Comparison of ENCODE assay signal across 14 mouse cellular contexts in genomic region chr4:43936749-43937674, GRCm38 (mm10). TPM values are rescaled to one million over a fixed set of nuclear protein-coding genes. Genes with fewer than 3 reads are reported as not detected.
A peak's percentile ranks its signal among the peaks of the same experiment; 100 is the strongest.
DNase-seq lines count a peak whose midpoint lies in the region; ATAC-seq and TF ChIP-seq lines count a peak whose summit lies in the region.
"Had no signal": no experiment of that assay in that cellular context is flagged by ENCODE, and none has a peak within 500 bp of the region (broad histone marks: within the 10 kb centered on the region; RNA-seq: fewer than 3 reads in every experiment).

No protein-coding gene starts in this region.

- TF ChIP-seq CTCF in gastrocnemius, adult 2 months (IDR thresholded peaks at IDR 0.05): no peak
- no peak for TF ChIP-seq CTCF in E14TG2a.4 (conservative IDR thresholded peaks at IDR 0.05; ENCODE audit: low read length)

- no peak overlapping the region; the same call in 1 of the 2 replicates for H3K4me3 ChIP-seq in gastrocnemius, adult 2 months
- H3K4me3 ChIP-seq in E14TG2a.4 (replicated peaks; ENCODE audit: low read length): peak overlapping the region; percentile 26; the same call in 1 of the 2 replicates
- H3K4me3 ChIP-seq: embryonic facial prominence, embryonic 10.5 days; forebrain, embryonic 13.5 days; heart, embryonic 13.5 days; myocyte had no signal

- peaks cover 37% of the 10 kb centered on the region for H3K4me1 ChIP-seq in E14TG2a.4 (replicated peaks; ENCODE audit: low read depth, low read length)
- H3K4me1 ChIP-seq: embryonic facial prominence, embryonic 10.5 days; forebrain, embryonic 13.5 days; heart, embryonic 13.5 days had no signal

- H3K27ac ChIP-seq in gastrocnemius, adult 2 months: peak overlapping the region; percentile 79
- H3K27ac ChIP-seq: embryonic facial prominence, embryonic 10.5 days; forebrain, embryonic 13.5 days; heart, embryonic 13.5 days had no signal

- intact Hi-C loops in gastrocnemius, adult 2 months (cut with DNase I): no loop called here
- intact Hi-C loops in heart, postnatal 36 days (cut with DNase I): no loop called here

- H3K9me3 ChIP-seq in E14TG2a.4 (ENCODE audit: low read length): no peaks in the 10 kb centered on the region
- H3K9me3 ChIP-seq: embryonic facial prominence, embryonic 10.5 days; forebrain, embryonic 13.5 days; heart, embryonic 13.5 days had no signal

- peaks cover 15% of the 10 kb centered on the region; the same call in 1 of the 2 replicates for H3K36me3 ChIP-seq in E14TG2a.4 (ENCODE audit: insufficient read depth, low read length)

- peak; percentile 70 for DNase-seq in gastrocnemius, adult 2 months
- DNase-seq in gastrocnemius, postnatal 4 days (ENCODE audit: low spot score in 2 of 2): no peak
- no peak for DNase-seq in heart, postnatal 36 days
- no peak for DNase-seq in left cerebral cortex, adult 18-20 months (ENCODE audit: low spot score in 2 of 2)
- no peak for DNase-seq in cerebellum, postnatal 10 days
- DNase-seq: kidney, adult 18-20 months had no signal

- H3K27me3 ChIP-seq in E14TG2a.4 (ENCODE audit: insufficient read depth, low read length): no peaks in the 10 kb centered on the region
- H3K27me3 ChIP-seq: forebrain, embryonic 13.5 days; heart, embryonic 13.5 days had no signal

- peak; percentile 84 for ATAC-seq in inflammation-experienced regulatory T-cells, adult 6 months
- peak; percentile 91 for ATAC-seq in megakaryocyte-erythroid progenitor cell, adult 5-6 weeks (replicated peaks; ENCODE audit: low FRiP score, low TSS enrichment, poor library complexity, severe bottlenecking)
- ATAC-seq: forebrain, embryonic 13.5 days had no signal

RNA-seq across cellular contexts. Expression of gene Glipr2, which starts 20.2 kb away (rescaled TPM):
- total RNA-seq in gastrocnemius, adult 2 months (2021): 1 to 10 TPM; 1.8 to 4.0 TPM
- total RNA-seq in gastrocnemius, postnatal 4 days (2021): 10 to 100 TPM; 44.4 to 44.5 TPM
- 100 to 1,000 TPM; 153 to 302 (median 185) TPM for polyA plus RNA-seq in inflammation-experienced regulatory T-cells, adult 6 months (2017; shearing (Covaris generic))
- total RNA-seq in megakaryocyte-erythroid progenitor cell, adult 5-6 weeks (2014; fragmentation: Nextera tagmentation): 10.9 and 12.6 TPM in 2 replicates
- 12.2 and 13.9 TPM in 2 replicates for total RNA-seq in megakaryocyte-erythroid progenitor cell, adult 5-6 weeks (2017)
- total RNA-seq in heart, postnatal 36 days (2021): 1 to 10 TPM; 2.5 to 3.8 TPM
- 1 to 10 TPM; 3.1 to 4.1 TPM for total RNA-seq in left cerebral cortex, adult 18-20 months (2021)

RNA-seq across cellular contexts. Expression of gene Ccin, which starts 46.3 kb away (rescaled TPM):
- total RNA-seq in gastrocnemius, adult 2 months (2021): not detected
- total RNA-seq in gastrocnemius, postnatal 4 days (2021): under 1 TPM; 0.26 to 0.32 TPM
- polyA plus RNA-seq in inflammation-experienced regulatory T-cells, adult 6 months (2017; shearing (Covaris generic)): not detected
- not detected in 2 replicates for total RNA-seq in megakaryocyte-erythroid progenitor cell, adult 5-6 weeks (2014; fragmentation: Nextera tagmentation)
- total RNA-seq in megakaryocyte-erythroid progenitor cell, adult 5-6 weeks (2017): not detected in 2 replicates
- total RNA-seq in heart, postnatal 36 days (2021): under 1 TPM in 1 of 2 experiments, not detected in 1; 0.14 TPM
- total RNA-seq in left cerebral cortex, adult 18-20 months (2021): not detected
- total RNA-seq: left cerebral cortex, adult 8-10 months had no signal
- polyA plus RNA-seq: embryonic facial prominence, embryonic 10.5 days; forebrain, embryonic 13.5 days; heart, embryonic 13.5 days had no signal
